Mouse (Mus musculus) fat pad, adult 2 months (tissue): Measurements from ENCODE around the gene Rnf214.

Experiments
- DNase-seq: peaks from one replicate; pipeline ENCODE4 v3.0.0-alpha.2; 2011; ENCODE audit warnings: low read depth, low spot score; ENCODE audit errors: extremely low read depth

The Rnf214 gene

DNA sequence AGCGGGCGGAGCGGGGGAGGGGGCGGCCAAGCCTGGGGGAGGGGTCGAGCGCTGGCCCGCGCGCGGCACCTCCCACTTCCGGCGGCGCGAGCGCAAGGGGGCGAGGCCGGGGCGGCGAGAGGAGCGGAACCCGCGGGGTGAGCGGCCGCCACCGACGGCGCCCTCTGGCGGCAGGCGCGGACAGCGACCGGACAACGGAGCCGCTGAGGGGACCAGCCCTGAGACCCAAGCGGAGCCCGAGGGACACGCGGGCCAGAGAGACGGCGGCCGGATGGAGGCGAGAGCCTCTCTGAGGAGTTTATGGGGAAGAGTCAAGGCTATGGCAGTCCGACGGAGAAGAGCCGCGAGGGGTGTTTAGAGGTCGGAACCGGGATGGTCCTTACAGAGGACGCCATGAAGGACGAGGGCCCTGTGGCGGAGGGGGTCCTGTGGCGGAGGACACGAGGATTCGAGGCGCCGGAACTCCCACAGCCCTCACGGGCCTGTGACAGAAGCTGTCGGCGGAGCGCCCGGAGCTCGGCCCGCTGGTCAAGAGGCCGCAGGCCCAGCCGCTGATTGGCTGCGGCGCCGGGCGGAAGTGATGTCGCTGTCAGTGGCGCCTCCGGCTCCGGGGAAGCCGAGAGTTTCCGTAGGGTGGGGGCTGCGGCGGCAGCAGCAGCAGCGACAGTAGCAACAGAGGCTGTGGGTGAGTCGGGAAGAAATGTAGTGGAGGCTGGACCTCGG is at the start of gene Rnf214, which contains the start of gene Pcsk7:
Rnf214 (minus strand) TSS at position 557 of the 723 bp plus-strand sequence.
Pcsk7 (plus strand) TSS at position 143 of the 723 bp plus-strand sequence.
- no peak for DNase-seq

GRCm38 (mm10) chr9:45955107-45955963 is 48.6 kb upstream of the Rnf214 start, which contains the start of gene Sidt2:
Gene Sidt2, minus strand, starts transcription at chr9:45955258.
- no peak for DNase-seq

- no peak for DNase-seq
Measured at GRCm38 (mm10) chr9:45954294-45955106, 47.8 kb upstream of the Rnf214 start.

GRCm38 (mm10) chr9:45953511-45954293 is 47.0 kb upstream of the Rnf214 start:
- peak; percentile 87 for DNase-seq

- DNase-seq = no peak
Measured at GRCm38 (mm10) chr9:45952890-45953289, 46.2 kb upstream of the Rnf214 start.

- no peak for DNase-seq
Measured at GRCm38 (mm10) chr9:45952057-45952456, 45.3 kb upstream of the Rnf214 start.

GRCm38 (mm10) chr9:45946872-45947183 is 40.1 kb upstream of the Rnf214 start:
- no peak for DNase-seq

DNA sequence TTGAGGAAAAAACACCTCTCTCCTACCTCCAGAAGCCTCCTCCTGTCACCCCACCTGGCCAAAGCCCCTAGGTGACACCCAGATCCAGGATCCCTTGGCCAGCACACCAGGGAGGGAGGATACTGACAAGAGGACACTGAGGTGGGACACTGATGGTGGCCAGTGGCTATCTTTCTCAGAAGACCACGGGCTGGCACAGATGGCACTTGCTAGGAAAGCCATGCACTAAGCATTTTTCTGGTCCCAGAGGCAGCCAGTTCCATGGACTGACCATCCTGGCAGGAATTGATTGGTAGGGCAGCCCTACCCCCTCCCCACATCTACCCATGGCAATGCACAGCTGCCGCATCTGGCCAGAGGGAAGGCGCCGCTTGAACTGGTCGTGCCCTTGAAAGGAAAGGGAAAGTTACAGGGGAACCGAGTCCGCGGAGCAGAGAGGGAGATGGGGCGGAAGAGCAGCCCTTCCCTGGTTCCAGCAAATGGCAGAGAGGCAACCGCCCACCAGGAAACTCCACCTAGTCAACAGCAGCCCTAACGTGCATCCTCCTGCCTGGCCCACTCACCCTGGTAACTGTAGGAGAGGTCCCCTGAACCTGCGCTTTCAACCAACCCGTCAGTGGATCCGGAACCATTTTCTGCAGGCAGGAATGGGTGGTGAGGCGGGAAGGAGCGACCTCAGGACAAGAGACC is 39.6 kb upstream of the Rnf214 start:
- no peak for DNase-seq

GRCm38 (mm10) chr9:45945721-45946120 is 39.0 kb upstream of the Rnf214 start:
- DNase-seq = no peak

DNA sequence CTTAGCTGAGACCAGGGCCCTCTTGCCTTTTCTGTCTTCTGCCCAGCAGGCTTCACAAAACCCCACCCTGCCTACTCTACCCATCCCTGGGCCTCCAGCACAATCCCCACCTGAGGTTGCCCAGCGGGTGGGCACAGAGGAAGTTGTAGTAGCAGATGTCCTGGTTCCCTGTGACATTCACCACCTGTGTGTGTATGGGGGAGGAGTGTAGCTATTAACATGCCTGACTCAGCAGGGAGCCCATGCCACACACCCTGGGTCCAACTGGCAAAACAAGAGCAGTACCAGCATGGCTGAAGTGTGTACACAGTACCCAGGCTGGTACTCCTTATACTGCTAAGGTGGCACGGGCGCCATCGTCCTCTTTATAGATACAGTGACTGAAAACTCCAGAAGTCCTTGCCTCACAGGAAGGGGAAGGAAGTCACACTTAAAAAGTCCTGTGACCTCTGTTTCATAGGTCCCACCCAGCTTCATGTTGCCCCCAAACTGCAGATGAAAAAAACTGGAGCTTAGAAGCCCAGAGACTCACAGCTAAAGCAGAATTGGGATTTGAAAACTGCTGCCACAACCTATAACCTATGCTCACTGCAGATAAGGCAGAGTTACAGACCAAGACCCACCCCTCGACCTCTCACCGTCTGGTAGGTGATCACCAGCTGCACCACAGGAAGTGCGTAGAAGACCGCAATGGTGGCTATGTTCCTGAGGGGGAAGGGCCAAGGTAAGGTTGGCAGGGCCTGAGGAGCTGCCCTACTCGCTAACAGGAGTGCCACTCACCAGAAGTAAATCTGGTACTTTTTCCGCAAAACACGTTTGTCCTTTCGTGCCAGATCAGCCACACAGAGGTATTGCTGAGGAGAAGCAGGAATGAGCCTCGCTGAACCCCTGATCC is 38.0 kb upstream of the Rnf214 start:
- DNase-seq = no peak

DNA sequence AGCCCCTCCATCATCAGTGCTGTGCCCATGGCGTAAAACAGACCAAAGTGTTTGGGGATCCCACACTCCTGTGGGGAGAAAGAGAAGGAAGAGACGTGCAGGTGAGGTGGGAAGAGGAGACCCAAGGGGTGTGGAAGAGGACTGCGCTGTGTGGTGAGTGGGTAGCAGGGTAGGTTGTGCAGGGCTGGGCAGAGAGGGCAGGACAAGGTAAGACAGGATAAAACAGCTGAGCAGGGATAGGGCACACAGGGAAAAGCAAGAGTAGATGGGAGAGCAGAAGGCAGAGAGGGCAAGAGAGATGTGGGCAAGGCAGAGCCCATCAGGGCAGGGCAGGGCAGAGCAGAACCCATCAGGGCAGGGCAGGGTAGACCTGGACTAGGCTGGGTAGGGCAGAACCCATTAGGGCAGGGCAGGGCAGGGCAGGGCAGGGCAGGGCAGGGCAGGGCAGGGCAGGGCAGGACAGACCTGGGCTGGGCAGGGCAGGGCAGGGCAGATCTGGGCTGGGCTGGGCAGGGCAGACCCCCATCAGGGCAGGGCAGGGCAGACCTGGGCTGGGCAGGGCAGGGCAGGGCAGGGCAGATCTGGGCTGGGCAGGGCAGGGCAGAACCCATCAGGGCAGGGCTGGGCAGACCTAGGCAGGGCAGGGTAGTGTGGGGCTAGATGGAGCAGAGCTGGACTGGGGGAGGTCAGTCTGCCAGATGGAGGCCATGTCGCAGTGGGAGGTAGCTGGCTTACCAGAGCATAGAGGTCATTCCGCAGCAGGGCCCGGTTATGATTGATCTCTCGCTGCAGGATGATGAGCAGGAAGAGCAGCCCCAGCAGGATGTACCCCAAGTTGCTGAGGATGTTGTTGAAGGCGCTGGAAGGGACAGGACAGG is 37.2 kb upstream of the Rnf214 start:
- no peak for DNase-seq

DNA sequence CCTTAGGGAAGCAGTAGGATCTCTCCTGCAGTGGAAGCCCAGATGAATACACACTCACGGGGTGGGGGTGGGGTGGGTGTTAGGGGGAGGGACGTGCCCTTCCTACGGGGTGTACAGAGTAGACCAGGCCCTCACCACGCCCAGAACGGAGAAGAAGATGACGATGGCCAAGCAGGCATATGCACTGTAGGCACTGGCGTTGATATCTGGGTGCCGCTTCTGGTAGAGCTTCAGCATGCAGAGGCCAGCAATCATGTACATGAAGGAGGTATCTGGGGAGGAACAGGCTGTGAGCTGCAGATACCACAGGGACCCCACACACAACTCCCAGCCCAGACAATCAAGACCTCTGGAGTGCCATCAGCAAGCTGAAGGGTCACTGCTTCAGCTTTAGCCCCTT is 36.2 kb upstream of the Rnf214 start:
- no peak for DNase-seq

- DNase-seq = no peak
Measured at GRCm38 (mm10) chr9:45942464-45942863, 35.8 kb upstream of the Rnf214 start.

DNA sequence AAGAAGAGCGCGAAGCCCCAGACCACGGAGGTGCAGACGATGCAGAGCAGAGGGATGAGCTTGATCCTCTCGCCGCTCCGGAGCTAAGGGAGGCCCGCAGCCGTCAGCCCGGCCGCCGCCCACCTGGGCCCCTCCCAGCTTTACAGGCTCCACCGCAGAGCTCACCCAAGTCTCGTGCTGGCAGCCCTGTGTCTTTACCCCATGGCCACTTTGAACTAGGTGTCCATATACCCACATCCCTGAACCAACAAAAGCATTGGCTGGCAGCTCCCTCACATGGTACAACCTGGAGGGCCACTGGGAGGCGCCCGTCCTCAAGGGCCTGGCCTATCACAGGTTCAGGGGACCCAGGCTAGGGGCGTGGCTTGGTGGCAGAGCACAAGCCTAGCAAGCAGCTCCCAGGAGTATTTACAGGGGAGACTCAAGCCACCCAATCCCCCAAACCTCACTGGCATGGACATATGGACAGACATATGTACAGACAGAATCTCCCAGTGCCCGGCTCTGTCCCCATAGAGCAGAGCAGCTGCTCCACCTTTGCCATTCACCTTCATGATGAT is 34.7 kb upstream of the Rnf214 start:
- DNase-seq = no peak

DNA sequence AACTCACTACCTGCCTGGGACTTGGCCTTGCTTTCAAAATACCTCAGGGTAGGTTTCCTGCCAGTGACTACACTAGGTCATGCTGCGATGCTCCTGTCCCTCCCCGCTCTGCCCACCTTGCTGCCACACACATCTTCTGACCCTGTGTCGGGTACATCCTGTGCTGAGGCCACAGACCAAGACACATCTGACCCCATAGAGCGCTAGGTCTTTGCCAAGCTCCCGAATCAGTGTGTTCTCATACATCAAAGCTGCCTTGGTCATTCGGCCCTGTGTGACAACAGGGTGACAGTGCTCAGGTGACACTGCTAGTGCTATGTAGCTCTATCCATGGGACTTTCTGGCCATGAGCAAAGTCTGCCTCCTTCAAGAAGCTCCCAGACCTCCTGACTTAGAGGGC is 33.1 kb upstream of the Rnf214 start:
- no peak for DNase-seq

DNA sequence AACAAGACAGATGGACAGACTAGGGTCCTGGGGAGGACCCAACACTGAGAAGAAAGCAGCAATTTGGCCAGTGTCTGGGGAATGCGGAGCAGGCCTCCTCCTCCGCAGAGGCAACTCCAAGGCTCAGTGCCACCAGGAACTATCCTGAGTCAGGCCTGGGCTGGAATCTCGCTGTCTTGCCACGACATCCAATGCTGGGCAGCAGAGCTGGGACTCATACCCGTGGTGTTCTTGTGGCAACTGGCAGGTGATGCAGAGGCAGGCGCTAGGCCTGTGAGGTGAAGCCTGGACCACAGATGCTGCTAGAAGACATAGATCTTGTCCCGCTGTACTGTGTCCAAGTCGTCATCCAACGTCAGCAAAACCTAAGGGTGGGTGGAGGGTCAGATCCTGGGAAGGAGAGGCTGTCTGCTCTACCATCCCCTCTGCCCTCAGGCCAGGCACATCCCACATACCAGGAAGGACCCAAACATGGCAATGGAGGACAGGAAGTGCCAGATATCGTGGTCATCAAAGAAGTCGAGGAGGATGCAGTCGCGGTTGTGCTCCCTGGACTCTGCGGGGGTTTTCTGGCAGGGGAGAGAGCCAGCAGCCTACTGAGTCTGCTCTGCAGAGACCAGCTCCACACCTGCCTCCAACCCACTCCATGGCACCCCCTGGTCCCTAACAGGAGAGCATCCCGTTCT is 32.4 kb upstream of the Rnf214 start:
- DNase-seq = no peak

DNA sequence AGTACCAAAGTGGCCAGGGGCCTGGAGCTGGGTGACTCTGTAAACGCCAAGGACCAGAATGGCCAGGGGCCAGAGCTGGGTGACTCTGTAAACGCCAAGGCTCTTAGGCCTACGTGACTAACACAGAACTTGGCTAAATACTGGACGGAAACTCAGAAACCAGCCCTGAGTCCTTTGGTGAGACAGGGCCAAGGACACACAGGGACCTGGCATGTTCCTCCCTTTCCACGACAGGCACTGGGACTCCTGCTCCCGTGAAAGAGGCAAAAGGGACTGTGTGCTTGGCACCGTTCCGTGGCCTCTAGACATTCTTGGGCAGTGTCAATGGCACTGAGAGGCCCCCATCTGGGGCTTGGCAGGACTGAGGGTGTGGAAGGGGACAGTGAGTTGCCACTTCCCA is 31.4 kb upstream of the Rnf214 start:
- DNase-seq = no peak
